Mouse (Mus musculus) ES-Bruce4 (cell line): ENCODE data around the gene Chchd6. TPM values are rescaled to one million over a fixed set of nuclear protein-coding genes. Genes with fewer than 3 reads are reported as not detected.

ENCODE experiments used
- H3K27ac ChIP-seq: 2 replicates; pipeline ENCODE4 v1.5.1; 2012; ENCODE audit warnings: low read length, inconsistent platforms; ENCODE audit not compliant: insufficient read depth
- H3K27me3 ChIP-seq: 2 replicates; pipeline ENCODE4 v1.6.1; 2012; ENCODE audit warnings: mild to moderate bottlenecking, low read length, inconsistent platforms; ENCODE audit not compliant: control insufficient read depth, poor library complexity, insufficient read depth, severe bottlenecking
- H3K36me3 ChIP-seq: 2 replicates; pipeline ENCODE4 v1.6.1; 2012; ENCODE audit warnings: inconsistent platforms, mild to moderate bottlenecking, low read length, moderate library complexity; ENCODE audit not compliant: control insufficient read depth, poor library complexity, insufficient read depth, severe bottlenecking
- H3K4me1 ChIP-seq: one replicate; pipeline ENCODE4 v1.8.1; 2011; ENCODE audit warnings: low read length; ENCODE audit not compliant: control insufficient read depth, insufficient read depth
- H3K4me3 ChIP-seq: 2 replicates; pipeline ENCODE4 v1.5.1; 2011; ENCODE audit warnings: low read depth, mild to moderate bottlenecking, low read length
- H3K9ac ChIP-seq: 2 replicates; pipeline ENCODE4 v1.6.1; 2012; ENCODE audit warnings: low read depth, mild to moderate bottlenecking, inconsistent platforms; ENCODE audit not compliant: poor library complexity, severe bottlenecking
- H3K9me3 ChIP-seq: replicated peaks from 2 replicates; pipeline ENCODE4 v1.6.1; 2012; ENCODE audit warnings: mild to moderate bottlenecking, low read length, inconsistent platforms; ENCODE audit not compliant: control insufficient read depth, poor library complexity, insufficient read depth, severe bottlenecking
- CTCF ChIP-seq: IDR thresholded peaks from one replicate; pipeline ENCODE4 v1.8.1; 2011; ENCODE audit warnings: low read depth, low read length
- EP300 ChIP-seq: IDR thresholded peaks from 2 replicates; pipeline ENCODE4 v1.6.1; 2011; ENCODE audit warnings: low read depth, low read length; ENCODE audit not compliant: insufficient read depth
- POLR2A ChIP-seq: IDR thresholded peaks from one replicate; pipeline ENCODE4 v1.8.1; 2011; ENCODE audit warnings: low read length; ENCODE audit not compliant: insufficient read depth
- polyA plus RNA-seq: library from polyadenylated mRNA; stranded (reverse); fragments of >200 nt; gene quantifications from 2 replicates; pipeline ENCODE4 v1.2.4, GENCODE M21; 2011; ENCODE audit warnings: low read depth; ENCODE audit not compliant: missing spikeins, insufficient read depth, insufficient read length

The Chchd6 gene
- polyA plus RNA-seq, 1 experiment = 10.1 TPM

DNA sequence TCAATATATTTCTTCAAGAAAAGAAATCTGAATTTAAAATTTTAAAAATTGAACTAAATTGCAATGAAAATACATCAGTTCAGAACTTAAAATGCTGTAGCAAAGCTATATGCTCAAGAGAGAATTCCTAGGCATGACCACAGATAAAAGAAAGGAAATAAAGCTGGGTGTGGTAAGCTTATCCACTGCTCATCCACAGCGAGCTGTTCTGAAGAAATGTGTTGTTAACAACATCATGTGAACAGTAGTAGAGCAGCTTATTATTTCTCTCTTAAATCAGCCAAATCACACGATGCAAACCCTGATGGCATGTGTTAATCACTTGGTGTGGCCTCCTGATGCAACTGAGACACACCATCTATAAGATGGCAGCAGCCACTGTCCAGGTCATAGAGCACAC lies 180.4 kb downstream of the Chchd6 start:
- no peaks in the 10 kb centered on the region for H3K27me3 ChIP-seq
- H3K36me3 ChIP-seq = no peaks in the 10 kb centered on the region
- no peak overlapping the region for H3K9ac ChIP-seq
- no peak overlapping the region for H3K27ac ChIP-seq
- H3K4me3 ChIP-seq = no peak overlapping the region
- H3K9me3 ChIP-seq = no peaks in the 10 kb centered on the region
- no peaks in the 10 kb centered on the region for H3K4me1 ChIP-seq
- no peak for TF ChIP-seq EP300
- TF ChIP-seq CTCF = no peak
- TF ChIP-seq POLR2A = no peak

DNA sequence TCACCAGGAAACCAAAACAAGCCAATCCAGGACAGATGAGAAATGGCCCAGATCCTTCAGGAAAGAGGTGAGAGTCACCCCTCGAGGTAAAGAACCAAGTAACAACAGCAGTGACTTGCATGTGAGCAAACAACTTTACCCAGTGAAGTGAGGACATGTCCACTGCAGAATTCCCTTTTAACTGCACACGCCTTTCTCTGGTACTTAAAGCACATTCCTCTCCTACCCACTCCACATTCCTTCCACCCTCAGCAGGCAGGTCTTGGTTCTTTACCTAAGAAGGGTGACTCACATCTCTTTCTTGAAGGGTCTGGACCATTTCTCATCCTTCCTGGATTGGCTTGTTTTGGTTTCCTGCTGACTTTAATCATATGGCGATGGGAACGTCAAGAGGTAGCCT lies 181.3 kb downstream of the Chchd6 start:
- no peaks in the 10 kb centered on the region for H3K27me3 ChIP-seq
- no peak for TF ChIP-seq POLR2A
- no peak for TF ChIP-seq EP300
- no peak for TF ChIP-seq CTCF
- no peak overlapping the region for H3K9ac ChIP-seq
- no peaks in the 10 kb centered on the region for H3K9me3 ChIP-seq
- no peak overlapping the region for H3K4me3 ChIP-seq
- peaks cover 2% of the 10 kb centered on the region for H3K4me1 ChIP-seq
- no peak overlapping the region for H3K27ac ChIP-seq
- H3K36me3 ChIP-seq = no peaks in the 10 kb centered on the region

DNA sequence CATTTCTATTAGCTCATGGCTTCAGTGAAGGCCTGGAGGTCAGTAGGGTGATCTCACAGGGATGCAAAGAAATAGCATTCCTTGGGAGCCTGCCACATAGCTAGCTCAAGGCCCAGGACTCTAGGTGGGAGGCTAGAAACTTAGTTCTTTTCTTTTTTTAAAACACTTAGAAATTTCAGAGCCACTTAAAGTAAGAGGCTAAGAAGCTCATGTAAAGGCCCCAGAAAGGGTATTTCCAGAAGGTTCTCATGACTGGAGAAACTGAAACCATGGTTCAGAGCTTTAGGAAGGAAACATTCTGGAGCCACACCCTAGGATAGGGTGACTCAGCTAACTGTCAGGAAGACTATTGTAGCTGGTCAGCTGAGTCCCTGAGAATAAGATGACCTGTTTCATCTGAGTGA lies 182.0 kb downstream of the Chchd6 start:
- Histone ChIP-seq H3K9me3 (no peaks in the 10 kb centered on the region), H3K9ac (no peak overlapping the region), H3K36me3 (no peaks in the 10 kb centered on the region), H3K4me1 (peaks cover 2% of the 10 kb centered on the region), H3K27me3 (no peaks in the 10 kb centered on the region), H3K27ac (no peak overlapping the region), H3K4me3 (no peak overlapping the region)
- TF ChIP-seq EP300 (no peak), POLR2A (no peak), CTCF (no peak)

DNA sequence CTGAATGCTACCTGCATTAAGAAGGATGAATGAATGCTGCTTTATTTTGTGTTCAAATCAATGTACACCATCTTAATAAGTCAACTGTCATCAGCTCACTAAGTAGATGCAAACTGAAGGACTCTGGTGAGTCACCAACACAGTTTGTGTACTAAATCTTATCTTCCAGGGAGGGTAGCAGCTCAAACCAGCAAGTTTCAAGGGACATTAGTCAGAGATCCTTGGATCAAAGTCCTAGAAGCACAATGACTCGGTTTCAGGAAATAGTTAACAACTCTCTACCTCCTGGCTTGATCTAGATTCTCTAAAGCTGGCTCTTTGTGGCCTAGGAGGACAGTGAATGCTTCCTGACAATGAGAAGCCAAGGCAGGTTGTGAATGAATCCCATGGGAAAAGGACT lies 182.9 kb downstream of the Chchd6 start:
- H3K9ac ChIP-seq = no peak overlapping the region
- H3K4me3 ChIP-seq = no peak overlapping the region
- no peaks in the 10 kb centered on the region for H3K27me3 ChIP-seq
- peaks cover 2% of the 10 kb centered on the region for H3K4me1 ChIP-seq
- no peaks in the 10 kb centered on the region for H3K9me3 ChIP-seq
- no peak overlapping the region for H3K27ac ChIP-seq
- no peak for TF ChIP-seq POLR2A
- TF ChIP-seq EP300 = no peak
- no peak for TF ChIP-seq CTCF
- no peaks in the 10 kb centered on the region for H3K36me3 ChIP-seq

DNA sequence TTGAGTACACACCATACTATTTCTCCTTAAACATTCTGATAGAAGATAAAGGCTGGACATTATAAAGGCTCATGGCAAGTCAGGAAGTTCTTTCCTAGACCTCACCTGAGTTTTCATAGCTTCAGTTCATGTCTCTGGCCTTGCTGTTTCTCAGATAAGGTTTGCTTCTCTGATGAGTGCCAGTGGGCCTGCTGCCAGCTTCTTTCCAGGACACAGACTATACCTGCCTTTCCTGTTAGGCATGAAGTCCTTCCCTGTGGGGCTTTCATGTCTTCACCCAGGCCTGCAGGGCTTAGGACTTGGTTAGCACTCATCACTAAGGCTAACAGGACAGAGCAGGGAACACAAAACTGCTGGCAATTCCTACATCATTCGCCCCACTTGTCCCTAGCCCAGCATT lies 186.4 kb downstream of the Chchd6 start:
- Histone ChIP-seq H3K4me1 (peaks cover 2% of the 10 kb centered on the region), H3K4me3 (no peak overlapping the region), H3K27ac (no peak overlapping the region), H3K9ac (no peak overlapping the region), H3K36me3 (no peaks in the 10 kb centered on the region), H3K9me3 (no peaks in the 10 kb centered on the region), H3K27me3 (no peaks in the 10 kb centered on the region)
- TF ChIP-seq EP300 = no peak
- TF ChIP-seq POLR2A = no peak
- TF ChIP-seq CTCF = no peak

DNA sequence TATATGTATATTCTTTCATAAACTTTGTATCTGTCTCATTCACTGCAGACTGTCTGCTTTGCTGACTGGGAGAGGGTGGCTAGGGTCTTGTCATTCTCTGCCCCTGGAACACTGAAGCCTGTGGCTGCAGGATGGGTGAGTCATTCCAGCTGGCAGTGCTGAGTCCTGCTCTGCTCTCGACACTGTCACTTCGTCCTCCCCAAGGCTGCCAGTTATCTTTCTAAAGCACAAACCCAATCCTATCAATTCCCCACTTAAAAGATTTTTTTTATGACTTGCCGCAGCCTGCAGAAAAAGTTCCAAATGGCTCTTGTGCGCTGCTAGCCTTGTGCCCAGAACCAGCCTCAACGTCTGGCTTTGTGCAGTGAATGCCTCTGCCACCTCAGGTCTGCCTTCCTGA lies 187.2 kb downstream of the Chchd6 start:
- TF ChIP-seq CTCF (no peak), EP300 (no peak), POLR2A (no peak)
- H3K36me3 ChIP-seq = no peaks in the 10 kb centered on the region
- H3K27ac ChIP-seq = no peak overlapping the region
- peaks cover 2% of the 10 kb centered on the region for H3K4me1 ChIP-seq
- H3K4me3 ChIP-seq = no peak overlapping the region
- H3K9ac ChIP-seq = no peak overlapping the region
- H3K9me3 ChIP-seq = no peaks in the 10 kb centered on the region
- H3K27me3 ChIP-seq = no peaks in the 10 kb centered on the region

DNA sequence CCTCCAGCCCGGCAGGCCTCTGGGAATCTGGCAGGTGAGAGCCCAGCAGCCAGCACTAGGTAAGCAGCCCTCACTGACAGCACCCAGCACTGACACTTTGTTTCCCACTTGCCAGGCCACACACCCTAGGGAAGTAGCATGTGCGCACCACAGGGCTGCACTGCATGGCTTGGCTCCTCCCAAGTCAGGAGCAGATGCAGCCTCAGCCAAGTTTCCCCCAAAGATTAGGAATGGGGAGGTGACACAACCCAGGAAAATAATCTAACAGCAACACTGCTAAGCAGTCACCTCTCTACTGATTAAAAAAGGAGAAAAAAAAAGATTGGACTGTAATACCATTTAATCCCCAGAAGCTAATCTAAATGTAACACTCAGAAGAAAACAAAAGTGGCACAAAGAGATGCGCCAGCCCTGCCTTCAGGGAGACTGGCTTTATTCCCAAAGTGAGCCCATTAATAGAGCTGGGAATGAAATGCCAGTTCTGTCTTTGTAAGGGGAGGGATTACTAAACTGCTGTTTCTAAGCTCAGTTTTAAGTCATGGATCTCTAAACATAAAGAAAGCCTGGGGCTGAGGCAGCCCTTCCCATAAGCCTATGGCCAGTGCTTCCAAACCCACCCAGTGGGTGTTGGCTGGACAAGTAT lies 188.1 kb downstream of the Chchd6 start:
- Histone ChIP-seq H3K27ac (no peak overlapping the region), H3K36me3 (no peaks in the 10 kb centered on the region), H3K9ac (no peak overlapping the region), H3K27me3 (no peaks in the 10 kb centered on the region), H3K4me1 (peaks cover 2% of the 10 kb centered on the region), H3K4me3 (no peak overlapping the region), H3K9me3 (no peaks in the 10 kb centered on the region)
- TF ChIP-seq POLR2A = no peak
- TF ChIP-seq CTCF = no peak
- TF ChIP-seq EP300 = no peak
